Mouse (Mus musculus) cerebellum, postnatal 25 days (tissue): ENCODE results near the gene Igfbp7.
A peak's percentile ranks its signal among the peaks of the same experiment; 100 is the strongest.
"Not testable (repeated sequence)": the region's sequence is repeated elsewhere in the genome, so short reads cannot be mapped to it uniquely, and the experiment has no call there.

Experiments used
- DNase-seq, 2 experiments: peaks; one replicate each; pipeline ENCODE4 v3.0.0; 2021; ENCODE audit warnings: mixed read lengths in 2 of 2

Gene Igfbp7

GRCm38 (mm10) chr5:77407341-77408298, at the start of gene Igfbp7:
Igfbp7 (minus strand) TSS chr5:77408041.
- peak; percentile 44 to 70 for DNase-seq

DNA sequence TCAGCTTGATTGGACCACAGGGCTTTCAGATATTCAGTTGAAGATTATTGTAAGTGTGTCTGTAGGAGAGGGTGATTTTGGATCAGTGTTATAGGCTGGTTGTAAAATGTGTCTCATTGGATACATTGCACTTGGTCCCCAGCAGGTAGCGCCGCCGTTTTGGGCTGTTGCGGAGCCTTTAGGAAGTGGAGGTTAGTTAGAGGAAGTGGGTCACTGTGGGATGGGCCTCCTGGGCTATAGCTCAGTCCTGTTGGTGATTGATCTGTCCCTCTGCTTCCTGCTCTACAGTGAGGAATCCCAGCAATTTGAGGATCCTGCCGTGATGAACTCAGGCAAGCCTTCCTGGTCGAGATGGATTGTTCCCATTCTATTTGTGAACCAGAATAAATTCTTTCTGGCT, 44.3 kb upstream of the Igfbp7 start:
- no peak for DNase-seq

DNA sequence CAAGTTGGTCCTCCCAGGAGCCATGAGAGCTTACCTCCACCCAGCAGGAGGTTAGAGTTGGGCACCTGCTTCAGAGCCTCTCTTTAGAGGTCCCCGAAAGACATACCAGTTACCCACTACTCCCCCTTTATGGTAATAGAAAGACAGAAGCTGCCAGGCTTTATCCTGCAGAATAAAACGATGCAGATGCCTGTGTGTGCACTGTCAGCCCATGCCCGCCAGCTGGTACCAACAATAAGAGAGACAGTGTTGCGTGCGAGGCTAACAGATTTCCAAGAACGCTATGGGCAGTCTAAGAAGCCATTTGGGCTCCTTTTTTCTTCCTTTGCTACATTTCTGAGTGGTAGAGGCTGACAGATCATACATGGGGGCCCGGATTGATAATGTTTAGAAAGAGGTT, 41.7 kb upstream of the Igfbp7 start:
- no peak for DNase-seq

DNA sequence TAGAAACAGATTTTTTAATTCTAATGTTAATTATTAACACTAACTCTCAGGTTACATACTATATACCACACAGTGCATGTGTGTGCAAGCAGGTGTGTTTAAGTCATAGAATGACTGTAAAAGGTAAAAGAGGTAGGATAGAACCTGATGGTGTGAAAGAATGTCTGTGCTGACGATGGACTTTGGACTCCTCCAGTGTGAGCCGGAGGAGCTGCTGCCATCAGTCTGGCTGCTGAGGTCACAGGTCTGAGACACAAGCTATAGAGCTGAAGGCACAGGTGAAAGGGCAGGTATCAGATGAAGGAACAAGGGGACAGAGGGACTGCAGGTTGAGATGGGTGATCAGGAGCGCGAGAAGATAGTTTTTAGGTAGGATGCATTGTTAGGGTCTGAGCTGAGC, 37.6 kb upstream of the Igfbp7 start:
- DNase-seq: no peak

GRCm38 (mm10) chr5:77443889-77444573, 36.2 kb upstream of the Igfbp7 start:
- DNase-seq: no peak

GRCm38 (mm10) chr5:77442856-77443623, 35.2 kb upstream of the Igfbp7 start:
- DNase-seq: no peak

DNA sequence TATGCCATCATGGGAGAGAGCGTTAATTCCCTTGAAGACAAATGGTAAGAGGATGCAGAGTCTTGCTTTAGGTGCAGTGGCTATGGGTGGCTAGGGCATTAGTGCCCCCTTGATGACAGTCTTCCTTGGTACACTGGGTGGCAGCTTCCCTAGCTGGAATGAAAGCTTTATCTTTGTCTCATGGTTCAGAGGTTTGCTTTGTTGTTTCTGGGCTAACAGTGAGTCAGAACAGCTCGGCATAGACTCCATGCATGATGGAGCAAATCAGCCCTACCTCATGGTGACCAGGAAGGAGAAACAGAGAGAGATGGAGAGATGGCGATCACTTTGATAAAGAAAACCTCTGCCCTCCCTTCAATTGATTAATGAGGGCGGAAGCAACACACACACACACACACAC, 28.5 kb upstream of the Igfbp7 start:
- no peak for DNase-seq

DNA sequence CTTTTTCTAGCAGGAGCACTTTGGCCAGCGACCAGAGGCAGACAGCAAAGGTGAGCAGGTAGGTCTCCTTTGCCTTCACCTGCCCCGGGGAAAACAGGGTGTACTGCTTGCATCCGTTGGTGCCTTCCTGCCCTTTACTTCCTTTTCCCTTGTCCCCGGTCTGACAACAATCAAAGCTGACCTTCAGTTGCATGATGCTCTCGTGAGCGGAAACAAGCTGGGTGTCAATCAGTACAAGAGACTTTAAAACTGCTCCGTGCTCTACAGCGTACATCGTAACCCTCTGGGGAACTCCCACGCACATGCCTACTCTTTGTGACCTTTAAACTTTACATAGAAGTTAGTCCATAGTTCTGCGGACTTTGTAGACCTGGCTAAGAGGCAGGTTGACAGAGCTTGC, 26.2 kb upstream of the Igfbp7 start:
- DNase-seq: no peak

GRCm38 (mm10) chr5:77433561-77433960, 25.7 kb upstream of the Igfbp7 start:
- peak in 1 of 2 experiments; percentile 20 for DNase-seq

DNA sequence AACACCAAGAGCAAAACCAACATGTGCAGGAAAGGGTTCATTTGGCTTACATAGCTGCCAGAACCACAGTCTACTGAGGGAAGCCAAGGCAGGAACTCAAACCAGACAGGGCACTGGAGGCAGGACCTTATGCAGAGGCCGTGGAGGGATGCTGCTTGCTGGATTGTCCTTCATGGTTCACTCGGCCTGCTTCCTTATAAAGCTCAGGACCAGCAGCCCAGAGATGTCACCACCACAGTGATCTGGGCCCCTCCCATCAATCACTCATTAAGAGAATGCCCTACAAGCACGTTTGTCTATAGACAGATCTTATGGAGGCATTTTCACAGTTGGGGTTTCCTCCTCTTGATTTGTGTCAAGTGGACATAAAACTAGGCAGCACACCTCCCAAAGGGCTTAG, 25.3 kb upstream of the Igfbp7 start:
- DNase-seq: no peak

- no peak for DNase-seq
These were observed 24.6 kb upstream of the Igfbp7 start for GRCm38 (mm10) chr5:77432446-77432845.

DNA sequence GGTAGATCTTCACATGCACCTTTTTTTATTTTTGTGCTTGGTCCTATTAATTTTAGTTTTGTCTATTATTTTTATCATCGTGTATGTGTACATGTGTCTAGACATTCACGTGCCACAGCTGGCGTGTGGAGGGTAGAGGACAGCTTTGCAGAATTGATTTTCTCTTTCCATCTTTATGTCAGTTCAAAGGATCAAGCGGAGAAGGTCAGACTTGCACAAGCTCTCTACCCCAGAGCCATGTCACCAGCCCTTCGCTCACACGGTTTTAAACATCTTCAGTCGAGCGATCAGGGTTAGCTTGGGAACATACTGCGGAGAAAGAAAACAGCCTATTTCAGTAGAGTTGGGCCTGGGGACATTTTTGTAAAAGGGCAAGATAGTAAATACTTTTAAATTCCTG, 23.2 kb upstream of the Igfbp7 start:
- DNase-seq: no peak

- no peak for DNase-seq
These were observed 22.6 kb upstream of the Igfbp7 start for GRCm38 (mm10) chr5:77430471-77430870.

GRCm38 (mm10) chr5:77430049-77430448, 22.2 kb upstream of the Igfbp7 start:
- DNase-seq: no peak

- no peak for DNase-seq
These were observed 20.7 kb upstream of the Igfbp7 start for GRCm38 (mm10) chr5:77428526-77428925.

DNA sequence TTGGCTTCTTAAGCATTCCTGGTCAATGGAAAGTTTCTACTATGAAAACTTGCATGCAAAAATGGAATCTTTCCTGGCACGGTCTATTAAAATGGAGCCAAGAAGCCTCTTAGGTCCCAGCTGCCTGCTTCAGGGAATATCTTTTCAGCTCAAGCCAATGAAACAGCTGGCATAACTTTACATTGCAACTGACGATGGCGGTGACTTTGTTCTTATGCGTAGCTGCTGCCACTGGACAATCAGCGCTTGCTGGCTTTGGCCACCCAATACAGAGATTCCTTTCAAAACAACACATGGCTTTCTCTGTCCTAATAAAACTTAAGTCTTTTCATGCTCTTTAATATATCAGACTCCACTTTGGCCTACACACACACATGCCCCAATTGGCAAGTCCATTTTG, 20.1 kb upstream of the Igfbp7 start:
- no peak for DNase-seq

GRCm38 (mm10) chr5:77425721-77426500, 18.1 kb upstream of the Igfbp7 start:
- no peak for DNase-seq

GRCm38 (mm10) chr5:77419537-77419936, 11.7 kb upstream of the Igfbp7 start:
- not testable (repeated sequence) for DNase-seq

GRCm38 (mm10) chr5:77416058-77416457, 8.2 kb upstream of the Igfbp7 start:
- DNase-seq: peak in 1 of 2 experiments; percentile 14

GRCm38 (mm10) chr5:77408530-77408929, 689 bp upstream of the Igfbp7 start:
- DNase-seq: no peak

DNA sequence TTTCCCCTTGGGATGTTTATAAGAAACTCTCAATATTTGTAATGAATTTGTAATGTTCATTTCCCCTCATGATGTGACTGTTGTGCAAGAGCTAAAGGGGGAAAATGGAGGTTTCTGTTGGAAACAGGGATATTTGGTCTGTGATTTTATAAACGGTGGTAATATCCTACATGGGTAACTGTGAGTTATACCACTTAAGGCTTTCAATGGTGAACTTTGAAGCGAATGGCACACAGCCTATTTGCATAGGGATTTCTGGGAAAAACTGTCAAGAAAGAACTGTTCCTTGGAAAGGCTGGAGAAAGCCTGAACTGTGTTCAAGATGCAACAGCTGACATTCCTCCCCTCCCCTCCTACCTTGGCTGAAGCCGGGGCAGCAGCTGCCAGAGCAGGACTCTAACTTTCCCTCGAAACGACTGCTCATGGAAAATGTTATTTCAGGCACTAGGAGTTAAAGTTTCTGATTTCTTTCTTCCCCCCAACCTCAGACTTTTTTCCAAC, 1.4 kb downstream of the Igfbp7 start:
- no peak for DNase-seq

GRCm38 (mm10) chr5:77405455-77406057, 2.3 kb downstream of the Igfbp7 start:
- DNase-seq: no peak
